Mouse (Mus musculus) myocyte (in vitro differentiated cells): ENCODE data around the gene Wnt7b.

Experiments
- MAX ChIP-seq: IDR thresholded peaks from one replicate; pipeline ENCODE4 v1.6.1; 2011; ENCODE audit warnings: low read depth, mild to moderate bottlenecking, control low read depth
- MYOD1 ChIP-seq, 3 experiments: IDR thresholded peaks; one replicate each; pipeline ENCODE4 v1.6.1; 2011; ENCODE audit warnings: control low read depth in 2 of 3, low read depth in 2 of 3, mild to moderate bottlenecking in 2 of 3, moderate library complexity in 1 of 3; ENCODE audit not compliant: insufficient read length in 2 of 3, control insufficient read depth in 1 of 3
- POLR2A ChIP-seq: IDR thresholded peaks from one replicate; pipeline ENCODE4 v1.6.1; 2011; ENCODE audit warnings: low read depth, mild to moderate bottlenecking, control low read depth, moderate library complexity; ENCODE audit not compliant: insufficient read length
- TCF12 ChIP-seq: IDR thresholded peaks from one replicate; pipeline ENCODE4 v1.6.1; 2011; ENCODE audit warnings: mild to moderate bottlenecking, control low read depth; ENCODE audit not compliant: poor library complexity, insufficient read depth, severe bottlenecking

DNA sequence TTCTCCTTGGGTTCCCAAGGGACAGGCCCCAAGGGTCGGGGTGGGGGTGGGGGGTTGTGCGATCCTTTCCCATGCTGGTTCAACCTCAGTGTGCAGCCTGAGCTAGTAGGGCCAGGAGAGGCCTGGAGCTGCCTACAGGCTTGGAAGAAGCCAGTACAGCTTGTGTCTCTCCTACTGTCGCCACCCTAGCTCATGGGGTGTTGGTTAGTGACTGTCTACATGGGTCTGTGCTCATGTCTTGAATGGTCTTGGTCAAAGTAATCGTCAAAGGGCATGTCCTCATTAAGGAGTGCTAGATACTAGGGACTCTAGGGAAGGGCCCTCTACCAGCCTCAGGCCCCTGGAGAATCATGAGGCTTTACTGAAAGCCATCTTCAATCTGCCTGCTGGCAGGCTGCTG, 84.7 kb downstream of the Wnt7b start:
- TF ChIP-seq MAX (no peak), TCF12 (no peak), MYOD1 (IDR thresholded peaks at IDR 0.05; ENCODE audit: control insufficient read depth in 1 of 3, insufficient read length in 2 of 3, low read depth in 2 of 3) (no peak), POLR2A (no peak)
